Mouse (Mus musculus) hindbrain, postnatal 0 days (tissue): ENCODE measurements around the gene Olfr57. TPM values are rescaled to one million over a fixed set of nuclear protein-coding genes. Genes with fewer than 3 reads are reported as not detected.
"Not testable (repeated sequence)": the region's sequence is repeated elsewhere in the genome, so short reads cannot be mapped to it uniquely, and the experiment has no call there.

Experiments used
- ATAC-seq: fragments of 200-750 bp; cut with Nextera tagmentation; 2 replicates; pipeline ENCODE4 v1.8.0; 2017; ENCODE audit warnings: mild to moderate bottlenecking, moderate TSS enrichment, moderate library complexity
- DNase-seq: peaks from one replicate; pipeline ENCODE4 v3.0.0-alpha.2; 2015; ENCODE audit warnings: low spot score
- H3K27ac ChIP-seq: fragments of 300-500 bp; sonication (generic); 2 replicates; pipeline ENCODE4 v1.5.1; 2014; ENCODE audit warnings: mild to moderate bottlenecking
- H3K27me3 ChIP-seq: fragments of 300-500 bp; sonication (generic); 2 replicates; pipeline ENCODE4 v1.6.1; 2014; ENCODE audit warnings: low read length, mixed read lengths; ENCODE audit not compliant: insufficient read depth
- H3K36me3 ChIP-seq: fragments of 300-500 bp; sonication (generic); 2 replicates; pipeline ENCODE4 v1.6.1; 2014; ENCODE audit warnings: low read length, mixed read lengths; ENCODE audit not compliant: insufficient read depth
- H3K4me1 ChIP-seq: fragments of 300-500 bp; sonication (generic); 2 replicates; pipeline ENCODE4 v1.6.1; 2014; ENCODE audit warnings: antibody characterized with exemption, low read length, mixed read lengths; ENCODE audit not compliant: insufficient read depth
- H3K4me2 ChIP-seq: fragments of 300-500 bp; sonication (generic); 2 replicates; pipeline ENCODE4 v1.6.1; 2014; ENCODE audit warnings: low read depth, mild to moderate bottlenecking, low read length, moderate library complexity, mixed read lengths
- H3K4me3 ChIP-seq: fragments of 300-500 bp; sonication (generic); 2 replicates; pipeline ENCODE4 v1.5.1; 2014; ENCODE audit warnings: low read length
- H3K9ac ChIP-seq: fragments of 300-500 bp; sonication (generic); replicated peaks from 2 replicates; pipeline ENCODE4 v1.6.1; 2014; ENCODE audit warnings: mild to moderate bottlenecking, low read length, moderate library complexity, mixed read lengths
- H3K9me3 ChIP-seq: fragments of 300-500 bp; sonication (generic); 2 replicates; pipeline ENCODE4 v1.6.1; 2016; ENCODE audit warnings: low read length, mixed read lengths
- CTCF ChIP-seq: IDR thresholded peaks from 2 replicates; pipeline ENCODE4 v1.5.1; 2016; ENCODE audit warnings: antibody characterized with exemption, control low read depth, low read depth
- WGBS: fragments of 180-500 bp; shearing (Covaris S2); extraction: QIAGEN DNeasy Blood & Tissue Kit; methylation state at CpG from one replicate; pipeline ENCODE4 v1.1.7; 2014; 5-methylcytosine and 5-hydroxymethylcytosine counted together
- polyA plus RNA-seq: library from polyadenylated mRNA; unstranded; fragments of >200 nt; fragmentation: Nextera tagmentation; extraction: Ambion mirVana; gene quantifications from 2 replicates; pipeline ENCODE4 v1.2.1, GENCODE M21; 2015
- total RNA-seq: library from RNA; depleted of rRNA; stranded (reverse); fragments of >200 nt; gene quantifications from 2 replicates; pipeline ENCODE4 v1.2.3, GENCODE M21; 2014; rRNA removed

Gene Olfr57
- total RNA-seq (not detected in 2 replicates), polyA plus RNA-seq (0.45 and 1.0 TPM in 2 replicates)

DNA sequence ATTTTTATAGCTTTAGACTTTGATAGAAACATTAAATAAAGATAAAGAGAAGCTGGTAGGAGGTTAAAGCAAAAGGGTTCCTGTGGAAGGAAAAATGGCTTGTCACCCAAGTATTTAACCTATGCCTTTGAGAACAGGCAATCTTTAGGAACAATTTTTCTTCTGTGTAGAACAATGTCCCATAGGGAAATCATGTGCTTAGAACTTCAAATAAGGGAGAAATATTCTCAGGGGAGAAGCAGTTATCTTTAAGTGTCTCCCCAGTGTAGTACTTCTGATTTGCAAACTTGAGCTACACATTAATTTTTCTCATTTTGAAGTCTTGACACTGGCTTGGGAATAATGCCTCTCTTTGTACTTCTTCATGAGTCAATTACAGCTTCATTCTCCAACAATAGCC lies at the start of gene Olfr57:
Olfr57 (plus strand) TSS at position 301 of the 400 bp plus-strand sequence.
- H3K27ac ChIP-seq, result no peak within 1 kb of the TSS
- ATAC-seq (no peak), DNase-seq (no peak)

GRCm38 (mm10) chr10:78980750-78981149 lies 47.8 kb upstream of the Olfr57 start, which contains the start of gene Olfr1352:
Olfr1352 (plus strand) TSS chr10:78981050.
- Histone ChIP-seq H3K9me3 (no peaks in the 10 kb centered on the region), H3K4me2 (no peak within 1 kb of the TSS), H3K4me1 (no peaks in the 10 kb centered on the region), H3K36me3 (no peaks in the 10 kb centered on the region), H3K4me3 (no peak within 1 kb of the TSS), H3K27ac (no peak within 1 kb of the TSS), H3K9ac (no peak within 1 kb of the TSS), H3K27me3 (no peaks in the 10 kb centered on the region)
- no peak for TF ChIP-seq CTCF
- DNase-seq, result no peak
- no peak for ATAC-seq

More for the DNA sequence above, at the start of gene Olfr57:
- no peaks in the 10 kb centered on the region for H3K27me3 ChIP-seq
- no peaks in the 10 kb centered on the region for H3K9me3 ChIP-seq
- H3K4me1 ChIP-seq, result no peaks in the 10 kb centered on the region
- no peaks in the 10 kb centered on the region for H3K36me3 ChIP-seq
- no peak for TF ChIP-seq CTCF
- H3K4me2 ChIP-seq, result no peak within 1 kb of the TSS
- H3K9ac ChIP-seq, result no peak within 1 kb of the TSS
- H3K4me3 ChIP-seq, result no peak within 1 kb of the TSS

DNA sequence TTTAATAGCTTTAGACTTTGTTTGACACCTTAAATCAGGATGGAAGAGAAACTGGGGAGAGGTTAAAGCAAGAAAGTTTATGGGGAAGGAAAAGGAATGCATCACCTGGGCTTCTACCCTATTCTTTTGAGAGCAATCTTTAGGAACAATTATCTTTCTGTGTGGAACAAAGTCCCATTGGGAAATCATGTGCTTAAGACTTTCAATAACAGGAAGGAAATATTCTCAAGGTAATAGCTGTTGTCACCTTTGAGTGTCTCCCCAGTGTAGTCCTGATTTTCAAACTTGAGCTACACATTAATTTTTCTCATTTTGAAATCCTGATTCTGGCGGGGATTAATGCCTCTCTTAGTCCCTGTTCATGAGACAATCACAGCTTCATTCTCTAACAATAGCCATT lies 16.4 kb upstream of the Olfr57 start, which contains the start of gene Olfr1351:
Olfr1351 (plus strand) TSS at position 301 of the 400 bp plus-strand sequence.
- H3K9ac ChIP-seq, result no peak within 1 kb of the TSS
- no peak for ATAC-seq
- no peak for TF ChIP-seq CTCF
- no peak within 1 kb of the TSS for H3K4me2 ChIP-seq
- H3K9me3 ChIP-seq, result no peaks in the 10 kb centered on the region
- no peak within 1 kb of the TSS for H3K4me3 ChIP-seq
- H3K27me3 ChIP-seq, result no peaks in the 10 kb centered on the region
- H3K27ac ChIP-seq, result no peak within 1 kb of the TSS
- WGBS, result 63% methylated on average over 1 of the region's 1 CpGs
- DNase-seq, result no peak
- no peaks in the 10 kb centered on the region for H3K4me1 ChIP-seq
- no peaks in the 10 kb centered on the region for H3K36me3 ChIP-seq

- ATAC-seq, H3K27ac ChIP-seq, H3K9me3 ChIP-seq, H3K4me2 ChIP-seq, H3K9ac ChIP-seq, DNase-seq, H3K4me3 ChIP-seq, H3K27me3 ChIP-seq, H3K36me3 ChIP-seq, H3K4me1 ChIP-seq: not testable (repeated sequence)
- 85% methylated on average over 2 of the region's 2 CpGs for WGBS
Measured at GRCm38 (mm10) chr10:79042457-79042856, 13.9 kb downstream of the Olfr57 start.

GRCm38 (mm10) chr10:79057370-79057769 lies 28.8 kb downstream of the Olfr57 start:
- H3K4me2 ChIP-seq, DNase-seq, ATAC-seq, H3K4me3 ChIP-seq, H3K36me3 ChIP-seq, H3K4me1 ChIP-seq, H3K27me3 ChIP-seq, H3K27ac ChIP-seq, H3K9ac ChIP-seq, H3K9me3 ChIP-seq: not testable (repeated sequence)
- WGBS, result 93% methylated on average over 3 of the region's 3 CpGs

Other genes starting within 250 kb of the Olfr57 start
- gene Slc1a6, start 248.2 kb upstream of the Olfr57 start, total RNA-seq, result 79.2 and 80.1 TPM in 2 replicates
- gene Slc1a6, start 248.2 kb upstream of the Olfr57 start, polyA plus RNA-seq, result 38.8 and 41.3 TPM in 2 replicates
- gene Olfr1356, start 176.6 kb upstream of the Olfr57 start, total RNA-seq, result not detected in 2 replicates
- gene Olfr1356, start 176.6 kb upstream of the Olfr57 start, polyA plus RNA-seq, result not detected in 2 replicates
- not detected in 2 replicates for gene Olfr1355, start 153.2 kb upstream of the Olfr57 start, total RNA-seq
- gene Olfr1355, start 153.2 kb upstream of the Olfr57 start, polyA plus RNA-seq, result not detected in 2 replicates
- gene Olfr1354, start 115.6 kb upstream of the Olfr57 start, total RNA-seq, result not detected in 2 replicates
- not detected in 2 replicates for gene Olfr1354, start 115.6 kb upstream of the Olfr57 start, polyA plus RNA-seq
- not detected in 2 replicates for gene Olfr8, start 78.1 kb upstream of the Olfr57 start, total RNA-seq
- gene Olfr8, start 78.1 kb upstream of the Olfr57 start, polyA plus RNA-seq, result not detected in 2 replicates
- not detected in 2 replicates for gene Olfr1353, start 65.4 kb upstream of the Olfr57 start, total RNA-seq
- not detected in 2 replicates for gene Olfr1353, start 65.4 kb upstream of the Olfr57 start, polyA plus RNA-seq
- not detected in 2 replicates for gene Olfr1352, start 47.7 kb upstream of the Olfr57 start, total RNA-seq
- not detected in 2 replicates for gene Olfr1352, start 47.7 kb upstream of the Olfr57 start, polyA plus RNA-seq
- gene Olfr1351, start 16.3 kb upstream of the Olfr57 start, total RNA-seq, result not detected in 2 replicates
- gene Olfr1351, start 16.3 kb upstream of the Olfr57 start, polyA plus RNA-seq, result 0.05 TPM in 1 of 2 replicates, not detected in the other
- gene 2610008E11Rik, start 68.9 kb downstream of the Olfr57 start, total RNA-seq, result 16.6 and 18.2 TPM in 2 replicates
- 19.4 and 20.0 TPM in 2 replicates for gene 2610008E11Rik, start 68.9 kb downstream of the Olfr57 start, polyA plus RNA-seq
- gene Vmn2r80, start 120.0 kb downstream of the Olfr57 start, total RNA-seq, result not detected in 2 replicates
- not detected in 2 replicates for gene Vmn2r80, start 120.0 kb downstream of the Olfr57 start, polyA plus RNA-seq
- not detected in 2 replicates for gene Vmn2r81, start 219.0 kb downstream of the Olfr57 start, total RNA-seq
- not detected in 2 replicates for gene Vmn2r81, start 219.0 kb downstream of the Olfr57 start, polyA plus RNA-seq